Mouse (Mus musculus): ENCODE measurements around the gene Emp3. TPM values are rescaled to one million over a fixed set of nuclear protein-coding genes. Genes with fewer than 3 reads are reported as not detected.
"Not testable (repeated sequence)": the region's sequence is repeated elsewhere in the genome, so short reads cannot be mapped to it uniquely, and the experiment has no call there.

Gene Emp3
- polyA plus RNA-seq, 1 experiment from 2014 or later = 84.1 TPM

- peaks cover 18% of the 10 kb centered on the region for H3K36me3 ChIP-seq
- H3K9ac ChIP-seq = no peak overlapping the region; the same call in 1 of the 2 replicates
- peaks cover 34% of the 10 kb centered on the region for H3K4me1 ChIP-seq
- 82% methylated on average over 5 of the region's 5 CpGs for WGBS
- no peak overlapping the region for H3K4me2 ChIP-seq
- 0 out of 2 replicates have a peak, but pooled peaks cover 1% of the 10 kb centered on the region for H3K9me3 ChIP-seq
- H3K27ac ChIP-seq (replicated peaks) = no peak overlapping the region
- no peak overlapping the region for H3K4me3 ChIP-seq
- no peak for ATAC-seq (ENCODE audit: extremely low read depth, insufficient number of reproducible peaks, low FRiP score, low TSS enrichment)
- H3K27me3 ChIP-seq (replicated peaks) = no peaks in the 10 kb centered on the region; the same call in 1 of the 2 replicates
Measured at GRCm38 (mm10) chr7:45915011-45915410, 6.2 kb downstream of the Emp3 start.

GRCm38 (mm10) chr7:45914067-45914466, 7.1 kb downstream of the Emp3 start:
- ATAC-seq (ENCODE audit: extremely low read depth, insufficient number of reproducible peaks, low FRiP score, low TSS enrichment) = no peak
- 0 out of 2 replicates have a peak, but pooled peaks cover 3% of the 10 kb centered on the region for H3K9me3 ChIP-seq
- H3K4me3 ChIP-seq = no peak overlapping the region
- no peak overlapping the region for H3K9ac ChIP-seq
- H3K36me3 ChIP-seq = peaks cover 28% of the 10 kb centered on the region
- H3K4me2 ChIP-seq = no peak overlapping the region
- WGBS = 80% methylated on average over 6 of the region's 6 CpGs
- peaks cover 24% of the 10 kb centered on the region for H3K4me1 ChIP-seq
- H3K27ac ChIP-seq (replicated peaks) = no peak overlapping the region
- no peaks in the 10 kb centered on the region; the same call in 1 of the 2 replicates for H3K27me3 ChIP-seq (replicated peaks)

GRCm38 (mm10) chr7:45909145-45909544, 12.1 kb downstream of the Emp3 start:
- H3K9ac ChIP-seq = no peak overlapping the region
- no peak overlapping the region for H3K4me3 ChIP-seq
- no peak overlapping the region for H3K27ac ChIP-seq (replicated peaks)
- no peaks in the 10 kb centered on the region for H3K4me1 ChIP-seq
- H3K27me3 ChIP-seq (replicated peaks) = no peaks in the 10 kb centered on the region
- H3K4me2 ChIP-seq = no peak overlapping the region
- H3K36me3 ChIP-seq = peaks cover 37% of the 10 kb centered on the region
- no peak for ATAC-seq (ENCODE audit: extremely low read depth, insufficient number of reproducible peaks, low FRiP score, low TSS enrichment)
- WGBS = 87% methylated on average over 16 of the region's 16 CpGs
- H3K9me3 ChIP-seq = 0 out of 2 replicates have a peak, but pooled peaks cover 3% of the 10 kb centered on the region

GRCm38 (mm10) chr7:45908384-45908783, 12.8 kb downstream of the Emp3 start:
- H3K9me3 ChIP-seq = 0 out of 2 replicates have a peak, but pooled peaks cover 3% of the 10 kb centered on the region
- no peaks in the 10 kb centered on the region for H3K4me1 ChIP-seq
- H3K4me3 ChIP-seq = no peak overlapping the region
- no peaks in the 10 kb centered on the region for H3K27me3 ChIP-seq (replicated peaks)
- no peak overlapping the region for H3K4me2 ChIP-seq
- no peak overlapping the region for H3K27ac ChIP-seq (replicated peaks)
- no peak overlapping the region for H3K9ac ChIP-seq
- H3K36me3 ChIP-seq = peaks cover 37% of the 10 kb centered on the region
- ATAC-seq (ENCODE audit: extremely low read depth, insufficient number of reproducible peaks, low FRiP score, low TSS enrichment) = no peak

- 0 out of 2 replicates have a peak, but pooled peaks cover 3% of the 10 kb centered on the region for H3K9me3 ChIP-seq
- H3K4me1 ChIP-seq = no peaks in the 10 kb centered on the region
- no peaks in the 10 kb centered on the region for H3K27me3 ChIP-seq (replicated peaks)
- ATAC-seq (ENCODE audit: extremely low read depth, insufficient number of reproducible peaks, low FRiP score, low TSS enrichment) = no peak
- no peak overlapping the region for H3K9ac ChIP-seq
- H3K4me2 ChIP-seq = no peak overlapping the region
- peaks cover 37% of the 10 kb centered on the region for H3K36me3 ChIP-seq
- no peak overlapping the region for H3K27ac ChIP-seq (replicated peaks)
- no peak overlapping the region for H3K4me3 ChIP-seq
- WGBS = 88% methylated on average over 9 of the region's 9 CpGs
Measured at GRCm38 (mm10) chr7:45906622-45907021, 14.6 kb downstream of the Emp3 start.

- Histone ChIP-seq H3K27ac (replicated peaks) (0 out of 2 replicates have a peak overlapping the region, but pooled peaks have one; percentile 24), H3K9me3 (no peaks in the 10 kb centered on the region), H3K27me3 (replicated peaks) (no peaks in the 10 kb centered on the region), H3K4me3 (no peak overlapping the region), H3K4me1 (peaks cover 6% of the 10 kb centered on the region), H3K36me3 (0 out of 2 replicates have a peak, but pooled peaks cover 2% of the 10 kb centered on the region), H3K9ac (no peak overlapping the region), H3K4me2 (no peak overlapping the region)
- no peak for ATAC-seq (ENCODE audit: extremely low read depth, insufficient number of reproducible peaks, low FRiP score, low TSS enrichment)
- 68% methylated on average over 12 of the region's 12 CpGs for WGBS
Measured at GRCm38 (mm10) chr7:45902481-45903002, 18.7 kb downstream of the Emp3 start.

GRCm38 (mm10) chr7:45901562-45901961, 19.6 kb downstream of the Emp3 start:
- Histone ChIP-seq H3K4me2 (no peak overlapping the region), H3K27ac (replicated peaks) (no peak overlapping the region), H3K36me3 (no peaks in the 10 kb centered on the region), H3K9ac (no peak overlapping the region), H3K9me3 (no peaks in the 10 kb centered on the region), H3K4me1 (peaks cover 11% of the 10 kb centered on the region), H3K27me3 (replicated peaks) (no peaks in the 10 kb centered on the region), H3K4me3 (no peak overlapping the region)
- ATAC-seq (ENCODE audit: extremely low read depth, insufficient number of reproducible peaks, low FRiP score, low TSS enrichment) = no peak
- 51% methylated on average over 5 of the region's 5 CpGs for whole genome bisulfite sequencing

- not testable (repeated sequence) for H3K27me3 ChIP-seq (replicated peaks); H3K36me3 ChIP-seq; H3K9me3 ChIP-seq; ATAC-seq (ENCODE audit: extremely low read depth, insufficient number of reproducible peaks, low FRiP score, low TSS enrichment)
- H3K4me2 ChIP-seq = peak overlapping the region; percentile 96
- 0 out of 2 replicates have a peak overlapping the region, but pooled peaks have one; percentile 78 for H3K27ac ChIP-seq (replicated peaks)
- H3K4me1 ChIP-seq = peaks cover 16% of the 10 kb centered on the region
- WGBS = 61% methylated on average over 4 of the region's 4 CpGs
- peak overlapping the region; percentile 85; the same call in 1 of the 2 replicates for H3K9ac ChIP-seq
- peak overlapping the region; percentile 65 for H3K4me3 ChIP-seq
Measured at GRCm38 (mm10) chr7:45898125-45898524, 23.1 kb downstream of the Emp3 start.

GRCm38 (mm10) chr7:45897258-45897757, 23.9 kb downstream of the Emp3 start:
- peak overlapping the region; percentile 78 for H3K27ac ChIP-seq (replicated peaks)
- peak; percentile 14 for ATAC-seq (ENCODE audit: extremely low read depth, insufficient number of reproducible peaks, low FRiP score, low TSS enrichment)
- 2% methylated on average over 19 of the region's 19 CpGs for WGBS
- no peaks in the 10 kb centered on the region for H3K36me3 ChIP-seq
- peak overlapping the region; percentile 65 for H3K4me3 ChIP-seq
- H3K27me3 ChIP-seq (replicated peaks) = no peaks in the 10 kb centered on the region
- no peaks in the 10 kb centered on the region for H3K9me3 ChIP-seq
- peak overlapping the region; percentile 85 for H3K9ac ChIP-seq
- peaks cover 16% of the 10 kb centered on the region for H3K4me1 ChIP-seq
- H3K4me2 ChIP-seq = peak overlapping the region; percentile 96

GRCm38 (mm10) chr7:45896517-45897257, 24.5 kb downstream of the Emp3 start, which contains the start of the genes Syngr4 and Tmem143:
Syngr4 (minus strand) TSS chr7:45896714.
Tmem143 (plus strand) TSS chr7:45896941.
- H3K27me3 ChIP-seq (replicated peaks) = no peaks in the 10 kb centered on the region
- 2% methylated on average over 40 of the region's 40 CpGs for WGBS
- no peaks in the 10 kb centered on the region for H3K36me3 ChIP-seq
- peak within 1 kb of the TSS; percentile 85 for H3K9ac ChIP-seq
- peak; percentile 89 for ATAC-seq (ENCODE audit: extremely low read depth, insufficient number of reproducible peaks, low FRiP score, low TSS enrichment)
- peaks cover 16% of the 10 kb centered on the region for H3K4me1 ChIP-seq
- no peaks in the 10 kb centered on the region for H3K9me3 ChIP-seq
- peak within 1 kb of the TSS; percentile 65 for H3K4me3 ChIP-seq
- peak within 1 kb of the TSS; percentile 78 for H3K27ac ChIP-seq (replicated peaks)
- peak within 1 kb of the TSS; percentile 96 for H3K4me2 ChIP-seq

GRCm38 (mm10) chr7:45895931-45896516, 25.2 kb downstream of the Emp3 start:
- no peak for ATAC-seq (ENCODE audit: extremely low read depth, insufficient number of reproducible peaks, low FRiP score, low TSS enrichment)
- Histone ChIP-seq H3K9ac (no peak overlapping the region), H3K4me1 (peaks cover 16% of the 10 kb centered on the region), H3K27me3 (replicated peaks) (no peaks in the 10 kb centered on the region), H3K9me3 (no peaks in the 10 kb centered on the region), H3K4me3 (peak overlapping the region; percentile 65), H3K36me3 (no peaks in the 10 kb centered on the region), H3K27ac (replicated peaks) (0 out of 2 replicates have a peak overlapping the region, but pooled peaks have one; percentile 34), H3K4me2 (peak overlapping the region; percentile 96)
- 81% methylated on average over 6 of the region's 6 CpGs for WGBS

All from heart, embryonic 13.5 days (tissue).